In genomic region chr2:19431186-19431585, GRCm38 (mm10) we compare ENCODE assay signal across 10 mouse cellular contexts. TPM values are rescaled to one million over a fixed set of nuclear protein-coding genes. Genes with fewer than 3 reads are reported as not detected.
DNase-seq lines count a peak whose midpoint lies in the region; ATAC-seq and TF ChIP-seq lines count a peak whose summit lies in the region.
"Had no signal": no experiment of that assay in that cellular context is flagged by ENCODE, and none has a peak within 500 bp of the region (broad histone marks: within the 10 kb centered on the region; RNA-seq: fewer than 3 reads in every experiment).

No protein-coding gene starts in this region.

- no peak overlapping the region for H3K4me3 ChIP-seq in kidney, postnatal 0 days (replicated peaks; ENCODE audit: low read depth, low read length)
- H3K4me3 ChIP-seq in hindbrain, embryonic 12.5 days: peak overlapping the region; percentile 21
- H3K4me3 ChIP-seq in neural tube, embryonic 12.5 days: peak overlapping the region; percentile 35
- H3K4me3 ChIP-seq: limb, embryonic 15.5 days had no signal

- no peaks in the 10 kb centered on the region for H3K9me3 ChIP-seq in kidney, postnatal 0 days (replicated peaks; ENCODE audit: low read length)
- no peaks in the 10 kb centered on the region for H3K9me3 ChIP-seq in hindbrain, embryonic 12.5 days (replicated peaks)
- H3K9me3 ChIP-seq in neural tube, embryonic 12.5 days: no peaks in the 10 kb centered on the region
- H3K9me3 ChIP-seq: limb, embryonic 15.5 days had no signal

- TF ChIP-seq CTCF in kidney, postnatal 0 days (IDR thresholded peaks at IDR 0.05; ENCODE audit: low read depth): peak; percentile 41; the same call in 1 of the 2 replicates

- no peak for DNase-seq in kidney, postnatal 0 days (ENCODE audit: low spot score)
- no peak for DNase-seq in kidney, postnatal 25 days
- DNase-seq in embryo, embryonic 10.5 days (ENCODE audit: low spot score): peak; percentile 65
- DNase-seq in adrenal gland, adult 8-10 months: no peak
- no peak for DNase-seq in layer of hippocampus, postnatal 25 days (ENCODE audit: extremely low spot score in 1 of 2, low spot score in 1 of 2)
- no peak for DNase-seq in spleen, adult 12 weeks (ENCODE audit: low spot score)
- DNase-seq: spleen, adult 18-20 months had no signal

- H3K4me2 ChIP-seq in kidney, postnatal 0 days (ENCODE audit: low read length): 0 out of 2 replicates have a peak overlapping the region, but pooled peaks have one; percentile 18
- peak overlapping the region; percentile 46 for H3K4me2 ChIP-seq in hindbrain, embryonic 12.5 days (replicated peaks)
- peak overlapping the region; percentile 63 for H3K4me2 ChIP-seq in neural tube, embryonic 12.5 days (replicated peaks)

- H3K9ac ChIP-seq in kidney, postnatal 0 days (ENCODE audit: low read depth, low read length): no peak overlapping the region
- H3K9ac ChIP-seq in hindbrain, embryonic 12.5 days: no peak overlapping the region
- no peak overlapping the region for H3K9ac ChIP-seq in neural tube, embryonic 12.5 days
- H3K9ac ChIP-seq: limb, embryonic 15.5 days had no signal

- WGBS in kidney, postnatal 0 days: 2% methylated on average over 18 of the region's 18 CpGs
- 1% methylated on average over 18 of the region's 18 CpGs for WGBS in hindbrain, embryonic 12.5 days
- WGBS in neural tube, embryonic 12.5 days: under 1% methylated on average over 18 of the region's 18 CpGs

- no peak overlapping the region for H3K27ac ChIP-seq in kidney, postnatal 0 days
- no peak overlapping the region for H3K27ac ChIP-seq in hindbrain, embryonic 12.5 days
- H3K27ac ChIP-seq in neural tube, embryonic 12.5 days: no peak overlapping the region
- H3K27ac ChIP-seq: limb, embryonic 15.5 days had no signal

- ATAC-seq in kidney, postnatal 0 days (replicated peaks; ENCODE audit: low FRiP score, low read depth): no peak
- peak; percentile 77 for ATAC-seq in hindbrain, embryonic 12.5 days (ENCODE audit: low FRiP score)
- peak; percentile 81 for ATAC-seq in neural tube, embryonic 12.5 days (ENCODE audit: low FRiP score, low read depth)

- peaks cover 52% of the 10 kb centered on the region for H3K27me3 ChIP-seq in kidney, postnatal 0 days (ENCODE audit: insufficient read depth, low read length)
- peaks cover 96% of the 10 kb centered on the region for H3K27me3 ChIP-seq in hindbrain, embryonic 12.5 days
- H3K27me3 ChIP-seq in neural tube, embryonic 12.5 days (replicated peaks): peaks cover 80% of the 10 kb centered on the region

- H3K36me3 ChIP-seq in kidney, postnatal 0 days (ENCODE audit: insufficient read depth, low read length): no peaks in the 10 kb centered on the region
- no peaks in the 10 kb centered on the region for H3K36me3 ChIP-seq in hindbrain, embryonic 12.5 days
- H3K36me3 ChIP-seq in neural tube, embryonic 12.5 days: no peaks in the 10 kb centered on the region
- H3K36me3 ChIP-seq: limb, embryonic 15.5 days had no signal

- H3K4me1 ChIP-seq in kidney, postnatal 0 days (replicated peaks; ENCODE audit: insufficient read depth, low read length): no peaks in the 10 kb centered on the region
- peaks cover 27% of the 10 kb centered on the region for H3K4me1 ChIP-seq in hindbrain, embryonic 12.5 days
- H3K4me1 ChIP-seq in neural tube, embryonic 12.5 days: peaks cover 23% of the 10 kb centered on the region

RNA-seq across cellular contexts. Expression of gene Ptf1a, which starts 14.3 kb away (rescaled TPM):
- polyA plus RNA-seq in kidney, postnatal 0 days (2015; fragmentation: Nextera tagmentation; extraction: Ambion mirVana): not detected in 2 replicates
- polyA plus RNA-seq in hindbrain, embryonic 12.5 days (2016; fragmentation: Nextera tagmentation; extraction: Ambion mirVana): 6.3 and 7.1 TPM in 2 replicates
- 7.7 and 10.0 TPM in 2 replicates for polyA plus RNA-seq in neural tube, embryonic 12.5 days (2016; fragmentation: Nextera tagmentation; extraction: Ambion mirVana)
- total RNA-seq in adrenal gland, adult 8-10 months (2022): not detected
- not detected for total RNA-seq in layer of hippocampus, postnatal 25 days (2021)
- polyA plus RNA-seq: limb, embryonic 15.5 days had no signal

RNA-seq across cellular contexts. Expression of gene Msrb2, which starts 59.9 kb away (rescaled TPM):
- polyA plus RNA-seq in kidney, postnatal 0 days (2015; fragmentation: Nextera tagmentation; extraction: Ambion mirVana): 37.8 and 38.0 TPM in 2 replicates
- polyA plus RNA-seq in hindbrain, embryonic 12.5 days (2016; fragmentation: Nextera tagmentation; extraction: Ambion mirVana): 14.8 and 15.6 TPM in 2 replicates
- polyA plus RNA-seq in neural tube, embryonic 12.5 days (2016; fragmentation: Nextera tagmentation; extraction: Ambion mirVana): 12.6 and 13.2 TPM in 2 replicates
- 10 to 100 TPM; 29.5 to 33.6 (median 30.5) TPM for total RNA-seq in adrenal gland, adult 8-10 months (2022)
- total RNA-seq in layer of hippocampus, postnatal 25 days (2021): 10 to 100 TPM; 23.5 to 29.4 TPM
